Mouse (Mus musculus): ENCODE measurements around the gene Hsd17b2. TPM values are rescaled to one million over a fixed set of nuclear protein-coding genes. Genes with fewer than 3 reads are reported as not detected.

Gene Hsd17b2
- polyA plus RNA-seq, 1 experiment from 2014 or later, result 0.32 TPM

- ATAC-seq (replicated peaks; ENCODE audit: insufficient number of reproducible peaks, low FRiP score, low TSS enrichment, low read depth) (no peak), DNase-seq (ENCODE audit: low spot score) (no peak)
- H3K27ac ChIP-seq (replicated peaks; ENCODE audit: low read depth, low read length), result no peak overlapping the region
- no peak overlapping the region for H3K4me2 ChIP-seq (ENCODE audit: low read depth, low read length)
- WGBS, result 77% methylated on average over 4 of the region's 4 CpGs
- no peaks in the 10 kb centered on the region for H3K27me3 ChIP-seq (ENCODE audit: control insufficient read depth, insufficient read depth, low read length)
- H3K4me3 ChIP-seq (ENCODE audit: low read depth, low read length), result no peak overlapping the region
- H3K9me3 ChIP-seq (replicated peaks; ENCODE audit: control insufficient read depth, low read length), result no peaks in the 10 kb centered on the region
- H3K4me1 ChIP-seq (ENCODE audit: control insufficient read depth, insufficient read depth, low read length), result no peaks in the 10 kb centered on the region
- H3K36me3 ChIP-seq (replicated peaks; ENCODE audit: control insufficient read depth, insufficient read depth, low read depth, low read length), result no peaks in the 10 kb centered on the region
- H3K9ac ChIP-seq (replicated peaks; ENCODE audit: low read length), result no peak overlapping the region
Observed at GRCm38 (mm10) chr8:117764625-117765024, 62.9 kb downstream of the Hsd17b2 start.

- Histone ChIP-seq H3K9me3 (replicated peaks; ENCODE audit: control insufficient read depth, low read length) (no peaks in the 10 kb centered on the region), H3K4me2 (ENCODE audit: low read depth, low read length) (no peak overlapping the region), H3K27ac (replicated peaks; ENCODE audit: low read depth, low read length) (no peak overlapping the region), H3K27me3 (ENCODE audit: control insufficient read depth, insufficient read depth, low read length) (no peaks in the 10 kb centered on the region), H3K4me1 (ENCODE audit: control insufficient read depth, insufficient read depth, low read length) (no peaks in the 10 kb centered on the region), H3K9ac (replicated peaks; ENCODE audit: low read length) (no peak overlapping the region), H3K4me3 (ENCODE audit: low read depth, low read length) (no peak overlapping the region), H3K36me3 (replicated peaks; ENCODE audit: control insufficient read depth, insufficient read depth, low read depth, low read length) (no peaks in the 10 kb centered on the region)
- DNase-seq (ENCODE audit: low spot score), result no peak
- no peak for ATAC-seq (replicated peaks; ENCODE audit: insufficient number of reproducible peaks, low FRiP score, low TSS enrichment, low read depth)
- WGBS, result 75% methylated on average over 5 of the region's 5 CpGs
Observed at GRCm38 (mm10) chr8:117765947-117766346, 64.2 kb downstream of the Hsd17b2 start.

- no peak overlapping the region for H3K9ac ChIP-seq (replicated peaks; ENCODE audit: low read length)
- no peaks in the 10 kb centered on the region for H3K27me3 ChIP-seq (ENCODE audit: control insufficient read depth, insufficient read depth, low read length)
- no peak overlapping the region for H3K4me3 ChIP-seq (ENCODE audit: low read depth, low read length)
- 66% methylated on average over 6 of the region's 7 CpGs for WGBS
- H3K4me1 ChIP-seq (ENCODE audit: control insufficient read depth, insufficient read depth, low read length), result no peaks in the 10 kb centered on the region
- no peaks in the 10 kb centered on the region for H3K36me3 ChIP-seq (replicated peaks; ENCODE audit: control insufficient read depth, insufficient read depth, low read depth, low read length)
- no peak overlapping the region for H3K4me2 ChIP-seq (ENCODE audit: low read depth, low read length)
- no peak overlapping the region for H3K27ac ChIP-seq (replicated peaks; ENCODE audit: low read depth, low read length)
- DNase-seq (ENCODE audit: low spot score) (no peak), ATAC-seq (replicated peaks; ENCODE audit: insufficient number of reproducible peaks, low FRiP score, low TSS enrichment, low read depth) (no peak)
- H3K9me3 ChIP-seq (replicated peaks; ENCODE audit: control insufficient read depth, low read length), result no peaks in the 10 kb centered on the region
Observed at GRCm38 (mm10) chr8:117768971-117769370, 67.3 kb downstream of the Hsd17b2 start.

- no peaks in the 10 kb centered on the region for H3K36me3 ChIP-seq (replicated peaks; ENCODE audit: control insufficient read depth, insufficient read depth, low read depth, low read length)
- no peaks in the 10 kb centered on the region for H3K9me3 ChIP-seq (replicated peaks; ENCODE audit: control insufficient read depth, low read length)
- WGBS, result 83% methylated on average over 9 of the region's 9 CpGs
- no peak overlapping the region for H3K9ac ChIP-seq (replicated peaks; ENCODE audit: low read length)
- DNase-seq (ENCODE audit: low spot score) (no peak), ATAC-seq (replicated peaks; ENCODE audit: insufficient number of reproducible peaks, low FRiP score, low TSS enrichment, low read depth) (no peak)
- H3K27ac ChIP-seq (replicated peaks; ENCODE audit: low read depth, low read length), result no peak overlapping the region
- no peak overlapping the region for H3K4me2 ChIP-seq (ENCODE audit: low read depth, low read length)
- no peaks in the 10 kb centered on the region for H3K4me1 ChIP-seq (ENCODE audit: control insufficient read depth, insufficient read depth, low read length)
- H3K27me3 ChIP-seq (ENCODE audit: control insufficient read depth, insufficient read depth, low read length), result no peaks in the 10 kb centered on the region
- H3K4me3 ChIP-seq (ENCODE audit: low read depth, low read length), result no peak overlapping the region
Observed at GRCm38 (mm10) chr8:117771115-117771836, 69.6 kb downstream of the Hsd17b2 start.

- no peak for ATAC-seq (replicated peaks; ENCODE audit: insufficient number of reproducible peaks, low FRiP score, low TSS enrichment, low read depth)
- Histone ChIP-seq H3K4me2 (ENCODE audit: low read depth, low read length) (no peak overlapping the region), H3K36me3 (replicated peaks; ENCODE audit: control insufficient read depth, insufficient read depth, low read depth, low read length) (no peaks in the 10 kb centered on the region), H3K4me1 (ENCODE audit: control insufficient read depth, insufficient read depth, low read length) (no peaks in the 10 kb centered on the region), H3K4me3 (ENCODE audit: low read depth, low read length) (no peak overlapping the region), H3K9me3 (replicated peaks; ENCODE audit: control insufficient read depth, low read length) (no peaks in the 10 kb centered on the region), H3K27me3 (ENCODE audit: control insufficient read depth, insufficient read depth, low read length) (no peaks in the 10 kb centered on the region), H3K27ac (replicated peaks; ENCODE audit: low read depth, low read length) (no peak overlapping the region), H3K9ac (replicated peaks; ENCODE audit: low read length) (no peak overlapping the region)
- DNase-seq (ENCODE audit: low spot score), result peak; percentile 68
- 59% methylated on average over 2 of the region's 2 CpGs for WGBS
Observed at GRCm38 (mm10) chr8:117772126-117772525, 70.4 kb downstream of the Hsd17b2 start.

- H3K9me3 ChIP-seq (replicated peaks; ENCODE audit: control insufficient read depth, low read length), result no peaks in the 10 kb centered on the region
- DNase-seq (ENCODE audit: low spot score), result no peak
- H3K27me3 ChIP-seq (ENCODE audit: control insufficient read depth, insufficient read depth, low read length), result no peaks in the 10 kb centered on the region
- WGBS, result 47% methylated on average over 2 of the region's 2 CpGs
- no peak overlapping the region for H3K27ac ChIP-seq (replicated peaks; ENCODE audit: low read depth, low read length)
- H3K4me2 ChIP-seq (ENCODE audit: low read depth, low read length), result no peak overlapping the region
- H3K9ac ChIP-seq (replicated peaks; ENCODE audit: low read length), result no peak overlapping the region
- no peaks in the 10 kb centered on the region for H3K36me3 ChIP-seq (replicated peaks; ENCODE audit: control insufficient read depth, insufficient read depth, low read depth, low read length)
- no peaks in the 10 kb centered on the region for H3K4me1 ChIP-seq (ENCODE audit: control insufficient read depth, insufficient read depth, low read length)
- ATAC-seq (replicated peaks; ENCODE audit: insufficient number of reproducible peaks, low FRiP score, low TSS enrichment, low read depth), result no peak
- no peak overlapping the region for H3K4me3 ChIP-seq (ENCODE audit: low read depth, low read length)
Observed at GRCm38 (mm10) chr8:117772597-117772996, 70.9 kb downstream of the Hsd17b2 start.

- Histone ChIP-seq H3K9ac (replicated peaks; ENCODE audit: low read length) (no peak overlapping the region), H3K27ac (replicated peaks; ENCODE audit: low read depth, low read length) (no peak overlapping the region), H3K4me1 (ENCODE audit: control insufficient read depth, insufficient read depth, low read length) (no peaks in the 10 kb centered on the region), H3K9me3 (replicated peaks; ENCODE audit: control insufficient read depth, low read length) (no peaks in the 10 kb centered on the region), H3K36me3 (replicated peaks; ENCODE audit: control insufficient read depth, insufficient read depth, low read depth, low read length) (no peaks in the 10 kb centered on the region), H3K27me3 (ENCODE audit: control insufficient read depth, insufficient read depth, low read length) (no peaks in the 10 kb centered on the region), H3K4me2 (ENCODE audit: low read depth, low read length) (no peak overlapping the region), H3K4me3 (ENCODE audit: low read depth, low read length) (no peak overlapping the region)
- WGBS, result 38% methylated on average over 10 of the region's 10 CpGs
- no peak for DNase-seq (ENCODE audit: low spot score)
- no peak for ATAC-seq (replicated peaks; ENCODE audit: insufficient number of reproducible peaks, low FRiP score, low TSS enrichment, low read depth)
Observed at GRCm38 (mm10) chr8:117775626-117776025, 73.9 kb downstream of the Hsd17b2 start.

- H3K27ac ChIP-seq (replicated peaks; ENCODE audit: low read depth, low read length), result no peak overlapping the region
- no peak overlapping the region for H3K4me2 ChIP-seq (ENCODE audit: low read depth, low read length)
- no peak for ATAC-seq (replicated peaks; ENCODE audit: insufficient number of reproducible peaks, low FRiP score, low TSS enrichment, low read depth)
- no peaks in the 10 kb centered on the region for H3K27me3 ChIP-seq (ENCODE audit: control insufficient read depth, insufficient read depth, low read length)
- H3K36me3 ChIP-seq (replicated peaks; ENCODE audit: control insufficient read depth, insufficient read depth, low read depth, low read length), result no peaks in the 10 kb centered on the region
- H3K9me3 ChIP-seq (replicated peaks; ENCODE audit: control insufficient read depth, low read length), result no peaks in the 10 kb centered on the region
- H3K4me1 ChIP-seq (ENCODE audit: control insufficient read depth, insufficient read depth, low read length), result no peaks in the 10 kb centered on the region
- no peak overlapping the region for H3K4me3 ChIP-seq (ENCODE audit: low read depth, low read length)
- no peak overlapping the region for H3K9ac ChIP-seq (replicated peaks; ENCODE audit: low read length)
- no peak for DNase-seq (ENCODE audit: low spot score)
- WGBS, result 82% methylated on average over 10 of the region's 10 CpGs
Observed at GRCm38 (mm10) chr8:117776075-117776474, 74.4 kb downstream of the Hsd17b2 start.
